Mouse (Mus musculus): Measurements from ENCODE around the gene 4933427D14Rik.

4933427D14Rik gene

GRCm38 (mm10) chr11:72207204-72207833 is at the start of gene 4933427D14Rik, which contains the start of gene Txndc17:
TSS of gene 4933427D14Rik (minus strand) at chr11:72207459.
TSS of gene Txndc17 (plus strand) at chr11:72207547.
- WGBS, result under 1% methylated on average over 42 of the region's 42 CpGs

GRCm38 (mm10) chr11:72256441-72256840 is 49.2 kb upstream of the 4933427D14Rik start:
- 88% methylated on average over 2 of the region's 2 CpGs for WGBS

- 96% methylated on average over 4 of the region's 4 CpGs for WGBS
These were observed 48.4 kb upstream of the 4933427D14Rik start for GRCm38 (mm10) chr11:72255629-72256028.

- 58% methylated on average over 8 of the region's 8 CpGs for WGBS
These were observed 38.0 kb upstream of the 4933427D14Rik start for GRCm38 (mm10) chr11:72245196-72245753.

- 73% methylated on average over 4 of the region's 4 CpGs for WGBS
These were observed 33.0 kb upstream of the 4933427D14Rik start for GRCm38 (mm10) chr11:72240062-72240860.

- WGBS, result 56% methylated on average over 5 of the region's 5 CpGs
These were observed 26.8 kb upstream of the 4933427D14Rik start for GRCm38 (mm10) chr11:72234013-72234412.

GRCm38 (mm10) chr11:72232991-72233390 is 25.7 kb upstream of the 4933427D14Rik start:
- WGBS, result 76% methylated on average over 1 of the region's 1 CpGs

DNA sequence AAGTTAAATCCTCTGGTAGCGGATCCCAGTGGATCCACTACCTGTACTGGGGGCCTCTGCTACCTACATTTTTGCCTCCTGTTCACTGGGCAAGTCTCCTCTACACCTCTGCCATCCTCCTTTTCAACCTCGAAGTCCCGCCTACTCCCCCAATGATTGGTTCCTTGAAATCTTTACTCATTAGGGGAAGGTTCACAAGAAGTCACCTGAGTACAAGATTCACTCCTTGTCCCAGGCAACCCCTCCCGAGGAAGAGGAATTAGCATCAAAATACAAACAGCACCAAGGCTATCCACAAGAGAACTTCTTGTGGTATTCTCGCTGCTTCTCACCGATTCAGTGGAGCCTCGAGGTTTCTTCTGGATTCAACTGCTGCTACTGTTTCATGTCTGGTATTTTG is 24.8 kb upstream of the 4933427D14Rik start:
- 91% methylated on average over 7 of the region's 7 CpGs for WGBS

- 90% methylated on average over 4 of the region's 4 CpGs for WGBS
These were observed 21.3 kb upstream of the 4933427D14Rik start for GRCm38 (mm10) chr11:72228513-72228912.

- 88% methylated on average over 6 of the region's 6 CpGs for WGBS
These were observed 19.6 kb upstream of the 4933427D14Rik start for GRCm38 (mm10) chr11:72226901-72227300.

GRCm38 (mm10) chr11:72226020-72226791 is 18.9 kb upstream of the 4933427D14Rik start:
- 69% methylated on average over 10 of the region's 10 CpGs for WGBS

DNA sequence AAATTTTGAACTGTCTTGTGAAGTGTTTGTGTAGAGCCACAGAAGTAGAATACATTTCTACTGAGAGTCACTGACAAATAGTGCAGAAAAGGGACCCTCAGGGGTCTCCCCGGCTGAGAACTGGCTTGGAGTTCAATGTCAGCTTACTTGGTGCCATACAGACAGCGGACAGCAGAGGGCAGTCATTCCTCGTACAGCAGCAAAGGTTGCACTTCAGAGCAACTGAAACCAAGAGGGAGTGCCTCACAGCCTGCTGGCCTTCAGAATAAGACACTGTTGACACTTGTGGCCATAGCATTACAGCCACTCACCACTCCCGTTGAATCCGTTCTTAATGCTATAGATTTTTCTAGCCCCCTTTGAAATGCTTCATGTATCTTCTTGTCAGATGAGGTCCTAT is 17.6 kb upstream of the 4933427D14Rik start:
- WGBS, result 10% methylated on average over 5 of the region's 5 CpGs

DNA sequence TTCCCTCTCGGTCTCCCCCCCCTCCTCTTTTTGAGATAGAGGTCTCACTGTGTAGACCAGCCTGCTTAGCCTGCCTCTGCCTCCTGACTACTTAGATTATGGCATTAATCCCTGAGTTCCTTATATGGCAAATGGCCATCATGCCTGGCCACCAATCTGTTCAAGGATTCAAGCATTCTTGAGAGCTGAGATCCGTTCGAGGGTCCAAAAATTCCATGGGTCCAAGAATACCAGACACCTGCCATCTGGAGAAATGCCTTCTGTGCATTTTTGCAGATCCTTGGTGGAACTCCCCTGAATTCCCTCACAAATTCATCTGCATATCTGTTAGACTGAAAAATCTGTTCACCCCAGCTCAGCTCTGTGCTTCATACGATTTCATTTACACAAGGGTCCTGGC is 16.2 kb upstream of the 4933427D14Rik start:
- 54% methylated on average over 4 of the region's 4 CpGs for WGBS

DNA sequence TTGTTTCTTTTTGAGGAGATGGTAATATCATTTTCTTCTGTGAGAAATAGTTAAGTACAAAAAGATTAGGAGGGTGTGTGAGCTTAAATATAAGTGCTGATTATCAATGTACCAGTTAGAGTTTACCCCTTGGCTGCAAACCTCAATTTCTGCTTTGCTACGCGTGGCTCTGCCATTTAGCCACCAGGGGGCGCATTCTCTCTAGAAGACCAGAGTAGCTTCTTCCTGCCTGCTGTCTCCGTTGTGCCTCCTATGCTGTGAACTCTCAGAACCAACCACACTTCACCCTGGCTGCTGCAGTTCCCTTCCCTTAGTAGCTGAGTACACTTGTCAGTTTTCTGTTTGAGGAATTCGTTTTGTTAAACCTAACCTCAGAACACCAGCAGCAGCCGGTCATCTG is 14.0 kb upstream of the 4933427D14Rik start:
- 18% methylated on average over 6 of the region's 6 CpGs for WGBS

- 49% methylated on average over 5 of the region's 5 CpGs for WGBS
These were observed 9.9 kb upstream of the 4933427D14Rik start for GRCm38 (mm10) chr11:72217116-72217515.

GRCm38 (mm10) chr11:72215410-72215797 is 8.1 kb upstream of the 4933427D14Rik start, which contains the start of gene Med31:
TSS of gene Med31 (minus strand) at chr11:72215592.
- WGBS, result 1% methylated on average over 29 of the region's 29 CpGs

DNA sequence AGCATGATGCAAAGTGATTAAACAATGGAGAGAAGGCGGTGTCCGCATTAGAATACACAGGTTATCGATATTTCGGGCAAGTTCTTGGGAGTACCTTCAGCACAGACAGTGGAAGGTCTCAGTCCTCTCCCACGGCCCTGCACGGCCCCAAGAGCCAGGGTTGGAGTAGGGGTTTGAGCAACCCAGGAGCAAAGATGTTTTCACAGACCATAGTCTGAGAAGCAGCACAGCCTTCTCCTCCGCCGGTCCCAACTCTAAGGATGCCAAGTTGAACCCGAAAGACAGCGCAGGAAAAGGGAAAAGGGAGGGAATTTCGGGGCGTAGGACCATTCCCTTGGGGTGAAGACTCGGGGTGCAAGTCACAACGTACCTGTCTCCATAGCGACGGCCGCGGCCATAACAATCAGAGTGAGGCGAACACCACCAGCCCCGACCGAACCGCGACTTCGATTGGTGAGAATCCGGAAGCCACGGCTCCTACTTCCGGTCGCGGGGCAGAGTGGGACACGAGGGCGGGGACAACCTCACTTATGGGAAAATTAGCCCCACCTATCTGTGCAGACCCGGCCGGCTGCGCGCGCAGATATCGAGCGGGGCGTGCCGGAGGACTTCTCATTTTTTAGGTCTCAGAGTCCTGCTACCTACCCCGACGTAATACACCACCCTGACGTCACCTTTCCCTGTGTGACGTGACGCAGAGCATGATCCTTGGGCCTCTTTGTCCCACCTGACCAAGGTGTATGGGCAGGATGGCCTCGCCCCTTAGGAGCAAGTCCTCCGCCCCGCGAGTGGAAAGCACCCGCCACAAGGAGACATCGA is 7.5 kb upstream of the 4933427D14Rik start:
- under 1% methylated on average over 51 of the region's 51 CpGs for WGBS

GRCm38 (mm10) chr11:72207834-72208377 is 647 bp upstream of the 4933427D14Rik start:
- 6% methylated on average over 17 of the region's 17 CpGs for WGBS

- under 1% methylated on average over 43 of the region's 43 CpGs for WGBS
These were observed 687 bp downstream of the 4933427D14Rik start, which contains the start of gene Gm43951 for GRCm38 (mm10) chr11:72206341-72207203. TSS of gene Gm43951 (minus strand) at chr11:72206840.

DNA sequence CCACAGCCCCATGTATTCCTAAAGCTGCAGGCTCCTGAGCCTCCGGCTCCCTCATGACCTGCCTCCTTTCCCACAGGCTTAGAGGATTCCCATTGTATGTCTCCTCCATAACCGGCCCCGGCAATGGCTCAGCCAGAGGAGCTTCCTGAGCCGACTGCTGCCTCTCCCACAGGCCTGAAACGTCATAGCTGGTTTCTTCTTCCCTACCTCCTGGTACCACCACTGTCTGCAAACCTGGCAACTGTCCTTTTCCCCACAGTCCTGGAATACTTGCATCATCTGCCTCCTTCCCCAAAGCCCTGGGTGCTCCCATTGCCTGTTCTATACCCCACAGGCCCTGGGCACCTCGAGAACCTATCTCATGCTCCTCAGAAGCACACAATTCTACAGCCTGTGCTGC is 2.0 kb downstream of the 4933427D14Rik start:
- WGBS, result 50% methylated on average over 6 of the region's 6 CpGs
